Mouse (Mus musculus) frontal cortex, adult (tissue): ENCODE results near the gene Sdf4.

Source experiments
- ATAC-seq: cut with Nextera tagmentation; 2 replicates; pipeline ENCODE4 v1.9.2; 2017; ENCODE audit warnings: mild to moderate bottlenecking, moderate library complexity, mixed read lengths; ENCODE audit not compliant: low TSS enrichment

The Sdf4 gene

GRCm38 (mm10) chr4:156004109-156004508 lies 11.4 kb downstream of the Sdf4 start:
- ATAC-seq, result no peak

- ATAC-seq, result no peak
These were observed 15.7 kb downstream of the Sdf4 start for GRCm38 (mm10) chr4:156008369-156008768.

- ATAC-seq, result peak; percentile 82
These were observed 21.0 kb downstream of the Sdf4 start, which contains the start of gene Tnfrsf4 for GRCm38 (mm10) chr4:156013637-156014036. Gene Tnfrsf4 (plus strand): TSS chr4:156013843.

GRCm38 (mm10) chr4:156014436-156014835 lies 21.8 kb downstream of the Sdf4 start:
- no peak for ATAC-seq

GRCm38 (mm10) chr4:156019771-156020170 lies 27.1 kb downstream of the Sdf4 start:
- ATAC-seq, result no peak

- ATAC-seq, result no peak
These were observed 28.7 kb downstream of the Sdf4 start for GRCm38 (mm10) chr4:156021381-156021780.

- ATAC-seq, result no peak
These were observed 29.3 kb downstream of the Sdf4 start for GRCm38 (mm10) chr4:156021942-156022419.

GRCm38 (mm10) chr4:156023520-156023919 lies 30.8 kb downstream of the Sdf4 start:
- no peak for ATAC-seq

GRCm38 (mm10) chr4:156024184-156024583 lies 31.5 kb downstream of the Sdf4 start:
- no peak for ATAC-seq

- ATAC-seq, result peak; percentile 72
These were observed 33.3 kb downstream of the Sdf4 start, which contains the start of gene Tnfrsf18 for GRCm38 (mm10) chr4:156026013-156026412. Gene Tnfrsf18 (plus strand): TSS chr4:156026164.

- no peak for ATAC-seq
These were observed 35.9 kb downstream of the Sdf4 start for GRCm38 (mm10) chr4:156028580-156028979.

- no peak; the same call in 1 of the 2 replicates for ATAC-seq
These were observed 38.0 kb downstream of the Sdf4 start for GRCm38 (mm10) chr4:156030651-156031118.

GRCm38 (mm10) chr4:156031255-156031592 lies 38.6 kb downstream of the Sdf4 start:
- peak; percentile 20; the same call in 1 of the 2 replicates for ATAC-seq

GRCm38 (mm10) chr4:156031593-156032391 lies 39.1 kb downstream of the Sdf4 start:
- peak; percentile 78 for ATAC-seq

- ATAC-seq, result no peak
These were observed 40.2 kb downstream of the Sdf4 start for GRCm38 (mm10) chr4:156032856-156033255.

- ATAC-seq, result no peak
These were observed 40.9 kb downstream of the Sdf4 start for GRCm38 (mm10) chr4:156033476-156034119.

GRCm38 (mm10) chr4:156034301-156034700 lies 41.6 kb downstream of the Sdf4 start:
- ATAC-seq, result no peak

GRCm38 (mm10) chr4:156034901-156035300 lies 42.2 kb downstream of the Sdf4 start:
- no peak for ATAC-seq

- ATAC-seq, result no peak
These were observed 52.1 kb downstream of the Sdf4 start for GRCm38 (mm10) chr4:156044754-156045153.

GRCm38 (mm10) chr4:156049779-156050178 lies 57.1 kb downstream of the Sdf4 start:
- no peak for ATAC-seq

GRCm38 (mm10) chr4:156050391-156050980 lies 57.8 kb downstream of the Sdf4 start:
- no peak for ATAC-seq

- ATAC-seq, result no peak
These were observed 60.4 kb downstream of the Sdf4 start for GRCm38 (mm10) chr4:156053113-156053512.
